Mouse (Mus musculus): ENCODE data around the gene Tmem117. TPM values are rescaled to one million over a fixed set of nuclear protein-coding genes. Genes with fewer than 3 reads are reported as not detected.

Tmem117 gene
- total and polyA plus RNA-seq, 2 experiments from 2014 or later, result 11.6 to 13.8 TPM

GRCm38 (mm10) chr15:94681135-94681534 is 52.1 kb downstream of the Tmem117 start:
- ATAC-seq, result no peak
- no peaks in the 10 kb centered on the region for H3K9me3 ChIP-seq (ENCODE audit: low read length)
- no peaks in the 10 kb centered on the region for H3K4me1 ChIP-seq (ENCODE audit: insufficient read depth)
- 63% methylated on average over 3 of the region's 3 CpGs for WGBS
- H3K27me3 ChIP-seq (ENCODE audit: insufficient read depth, low read length), result no peaks in the 10 kb centered on the region
- H3K4me2 ChIP-seq (ENCODE audit: low read depth), result no peak overlapping the region
- no peak overlapping the region for H3K27ac ChIP-seq (ENCODE audit: low read depth, low read length)
- DNase-seq, result no peak
- H3K4me3 ChIP-seq (ENCODE audit: low read depth, low read length), result no peak overlapping the region
- H3K9ac ChIP-seq, result no peak overlapping the region
- no peak for TF ChIP-seq CTCF (IDR thresholded peaks at IDR 0.05; ENCODE audit: low read depth)
- no peaks in the 10 kb centered on the region for H3K36me3 ChIP-seq (ENCODE audit: insufficient read depth)

GRCm38 (mm10) chr15:94684269-94684668 is 55.2 kb downstream of the Tmem117 start:
- Histone ChIP-seq H3K4me1 (ENCODE audit: insufficient read depth) (no peaks in the 10 kb centered on the region), H3K4me3 (ENCODE audit: low read depth, low read length) (no peak overlapping the region), H3K9me3 (ENCODE audit: low read length) (no peaks in the 10 kb centered on the region), H3K36me3 (ENCODE audit: insufficient read depth) (no peaks in the 10 kb centered on the region), H3K4me2 (ENCODE audit: low read depth) (no peak overlapping the region), H3K9ac (no peak overlapping the region), H3K27me3 (ENCODE audit: insufficient read depth, low read length) (no peaks in the 10 kb centered on the region), H3K27ac (ENCODE audit: low read depth, low read length) (no peak overlapping the region)
- WGBS, result 70% methylated on average over 7 of the region's 7 CpGs
- ATAC-seq (peak; percentile 47; the same call in 1 of the 2 replicates), DNase-seq (no peak)
- no peak for TF ChIP-seq CTCF (IDR thresholded peaks at IDR 0.05; ENCODE audit: low read depth)

GRCm38 (mm10) chr15:94687176-94687575 is 58.1 kb downstream of the Tmem117 start:
- Histone ChIP-seq H3K9me3 (ENCODE audit: low read length) (no peaks in the 10 kb centered on the region), H3K4me3 (ENCODE audit: low read depth, low read length) (no peak overlapping the region), H3K4me1 (ENCODE audit: insufficient read depth) (no peaks in the 10 kb centered on the region), H3K27me3 (ENCODE audit: insufficient read depth, low read length) (no peaks in the 10 kb centered on the region), H3K9ac (no peak overlapping the region), H3K27ac (ENCODE audit: low read depth, low read length) (no peak overlapping the region), H3K36me3 (ENCODE audit: insufficient read depth) (no peaks in the 10 kb centered on the region), H3K4me2 (ENCODE audit: low read depth) (no peak overlapping the region)
- ATAC-seq (no peak), DNase-seq (no peak)
- 84% methylated on average over 7 of the region's 7 CpGs for WGBS
- TF ChIP-seq CTCF (IDR thresholded peaks at IDR 0.05; ENCODE audit: low read depth), result no peak

GRCm38 (mm10) chr15:94687629-94688028 is 58.6 kb downstream of the Tmem117 start:
- Histone ChIP-seq H3K9ac (no peak overlapping the region), H3K27me3 (ENCODE audit: insufficient read depth, low read length) (no peaks in the 10 kb centered on the region), H3K4me2 (ENCODE audit: low read depth) (no peak overlapping the region), H3K4me1 (ENCODE audit: insufficient read depth) (no peaks in the 10 kb centered on the region), H3K4me3 (ENCODE audit: low read depth, low read length) (no peak overlapping the region), H3K27ac (ENCODE audit: low read depth, low read length) (no peak overlapping the region), H3K36me3 (ENCODE audit: insufficient read depth) (no peaks in the 10 kb centered on the region), H3K9me3 (ENCODE audit: low read length) (no peaks in the 10 kb centered on the region)
- DNase-seq (no peak), ATAC-seq (no peak)
- no peak for TF ChIP-seq CTCF (IDR thresholded peaks at IDR 0.05; ENCODE audit: low read depth)
- WGBS, result 67% methylated on average over 3 of the region's 3 CpGs

- H3K4me2 ChIP-seq (ENCODE audit: low read depth), result no peak overlapping the region
- H3K4me3 ChIP-seq (ENCODE audit: low read depth, low read length), result no peak overlapping the region
- H3K27ac ChIP-seq (ENCODE audit: low read depth, low read length), result no peak overlapping the region
- no peak overlapping the region for H3K9ac ChIP-seq
- no peaks in the 10 kb centered on the region for H3K36me3 ChIP-seq (ENCODE audit: insufficient read depth)
- no peaks in the 10 kb centered on the region for H3K4me1 ChIP-seq (ENCODE audit: insufficient read depth)
- H3K9me3 ChIP-seq (ENCODE audit: low read length), result no peaks in the 10 kb centered on the region
- no peaks in the 10 kb centered on the region for H3K27me3 ChIP-seq (ENCODE audit: insufficient read depth, low read length)
- ATAC-seq (no peak), DNase-seq (no peak)
- TF ChIP-seq CTCF (IDR thresholded peaks at IDR 0.05; ENCODE audit: low read depth), result no peak
- 82% methylated on average over 5 of the region's 5 CpGs for WGBS
Observed at GRCm38 (mm10) chr15:94689195-94689883, 60.3 kb downstream of the Tmem117 start.

GRCm38 (mm10) chr15:94689884-94690231 is 60.8 kb downstream of the Tmem117 start:
- no peak for DNase-seq
- no peaks in the 10 kb centered on the region for H3K4me1 ChIP-seq (ENCODE audit: insufficient read depth)
- no peak overlapping the region for H3K27ac ChIP-seq (ENCODE audit: low read depth, low read length)
- no peak overlapping the region for H3K4me3 ChIP-seq (ENCODE audit: low read depth, low read length)
- 52% methylated on average over 6 of the region's 6 CpGs for WGBS
- TF ChIP-seq CTCF (IDR thresholded peaks at IDR 0.05; ENCODE audit: low read depth), result peak; percentile 49
- H3K9ac ChIP-seq, result no peak overlapping the region
- no peak for ATAC-seq
- H3K27me3 ChIP-seq (ENCODE audit: insufficient read depth, low read length), result no peaks in the 10 kb centered on the region
- no peak overlapping the region for H3K4me2 ChIP-seq (ENCODE audit: low read depth)
- no peaks in the 10 kb centered on the region for H3K36me3 ChIP-seq (ENCODE audit: insufficient read depth)
- H3K9me3 ChIP-seq (ENCODE audit: low read length), result no peaks in the 10 kb centered on the region

- Histone ChIP-seq H3K9ac (no peak overlapping the region), H3K4me1 (ENCODE audit: insufficient read depth) (no peaks in the 10 kb centered on the region), H3K27me3 (ENCODE audit: insufficient read depth, low read length) (no peaks in the 10 kb centered on the region), H3K27ac (ENCODE audit: low read depth, low read length) (no peak overlapping the region), H3K4me2 (ENCODE audit: low read depth) (no peak overlapping the region), H3K36me3 (ENCODE audit: insufficient read depth) (no peaks in the 10 kb centered on the region), H3K9me3 (ENCODE audit: low read length) (no peaks in the 10 kb centered on the region), H3K4me3 (ENCODE audit: low read depth, low read length) (no peak overlapping the region)
- WGBS, result 27% methylated on average over 5 of the region's 5 CpGs
- peak; percentile 82 for TF ChIP-seq CTCF (IDR thresholded peaks at IDR 0.05; ENCODE audit: low read depth)
- DNase-seq, result peak; percentile 94
- ATAC-seq, result no peak
Observed at GRCm38 (mm10) chr15:94722759-94723158, 93.7 kb downstream of the Tmem117 start.

Data from forebrain, postnatal 0 days (tissue).